Mouse (Mus musculus) naive thymus-derived CD4-positive, alpha-beta T cell, adult 2 months (primary cell): ENCODE data around the gene Clec1a.
A peak's percentile ranks its signal among the peaks of the same experiment; 100 is the strongest.

ENCODE experiments used
- DNase-seq: peaks from one replicate; pipeline ENCODE4 v3.0.0-alpha.2; 2011; ENCODE audit warnings: low read depth

Clec1a gene

GRCm38 (mm10) chr6:129405999-129406398, 45.8 kb downstream of the Clec1a start:
- DNase-seq: no peak

GRCm38 (mm10) chr6:129403391-129403790, 48.4 kb downstream of the Clec1a start:
- no peak for DNase-seq

DNA sequence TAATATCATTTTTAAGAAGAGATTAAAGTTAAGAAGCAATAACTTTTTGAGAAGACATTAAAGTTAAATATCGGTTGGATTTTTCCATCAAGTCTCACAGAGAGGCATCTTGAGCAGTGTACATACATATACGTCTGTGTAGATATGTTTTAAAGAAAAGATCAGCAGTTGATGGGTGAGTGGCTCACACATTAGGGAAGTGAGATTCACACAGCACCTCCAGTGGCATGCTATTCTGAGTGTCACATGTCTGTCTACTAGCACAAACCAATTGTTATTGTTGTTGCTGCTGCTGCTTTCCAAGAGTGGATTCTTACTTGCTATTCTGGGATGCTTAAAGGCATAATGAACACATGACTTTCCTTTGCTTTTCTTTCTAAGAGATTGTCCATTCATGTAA, 49.4 kb downstream of the Clec1a start:
- no peak for DNase-seq

- no peak for DNase-seq
Measured at GRCm38 (mm10) chr6:129399945-129400344, 51.9 kb downstream of the Clec1a start.

DNA sequence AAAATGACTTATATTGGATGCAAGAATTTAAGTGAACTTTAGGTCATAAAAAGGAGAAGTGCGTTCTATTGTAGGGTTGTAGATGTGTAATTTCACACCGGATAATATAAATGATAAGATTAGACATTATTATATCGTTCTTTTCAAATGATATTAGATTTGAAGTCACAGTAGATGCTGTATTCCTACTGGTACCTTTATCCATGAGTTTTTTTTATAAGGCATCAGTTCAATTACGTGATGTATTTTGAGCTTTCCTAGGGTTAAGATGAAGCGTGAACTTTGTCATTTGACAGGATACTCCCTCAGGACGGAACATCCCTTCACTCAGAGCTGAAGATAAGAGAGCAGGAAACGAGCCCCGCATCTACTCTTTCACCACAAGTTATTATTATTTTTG, 54.8 kb downstream of the Clec1a start, which contains the start of gene Clec1b:
Clec1b (plus strand) TSS at position 301 of the 400 bp plus-strand sequence.
- DNase-seq: no peak

- DNase-seq: no peak
Measured at GRCm38 (mm10) chr6:129393732-129394131, 58.1 kb downstream of the Clec1a start.

DNA sequence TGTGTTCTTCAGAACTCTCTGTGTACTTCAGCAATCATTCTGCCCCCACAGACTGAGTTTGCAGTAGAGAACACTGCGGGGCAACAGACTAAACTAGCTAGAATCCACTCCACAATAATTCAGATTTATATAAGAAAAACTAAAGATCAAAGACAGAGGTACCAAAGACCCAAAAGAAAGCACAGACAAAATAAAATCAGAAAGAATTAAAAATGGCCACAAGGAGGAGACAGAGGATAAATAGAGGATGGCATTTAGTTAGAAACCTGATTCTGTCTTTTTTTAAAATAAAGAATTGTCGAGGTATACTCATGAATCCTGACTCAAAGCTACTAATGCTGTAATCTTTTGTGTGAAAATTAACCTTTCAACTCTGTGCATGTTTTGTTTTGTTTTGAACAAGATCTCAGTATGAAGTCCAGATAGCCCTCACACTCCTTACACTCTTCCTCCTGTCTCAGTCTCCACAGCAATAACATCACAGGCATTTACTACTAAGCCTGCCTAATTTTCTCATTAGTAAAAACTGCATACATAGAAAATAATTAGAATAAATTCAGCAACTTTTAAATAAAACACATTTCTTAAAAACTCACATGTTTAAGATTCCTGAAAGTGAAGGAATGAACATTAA, 58.6 kb downstream of the Clec1a start:
- peak; percentile 16 for DNase-seq

DNA sequence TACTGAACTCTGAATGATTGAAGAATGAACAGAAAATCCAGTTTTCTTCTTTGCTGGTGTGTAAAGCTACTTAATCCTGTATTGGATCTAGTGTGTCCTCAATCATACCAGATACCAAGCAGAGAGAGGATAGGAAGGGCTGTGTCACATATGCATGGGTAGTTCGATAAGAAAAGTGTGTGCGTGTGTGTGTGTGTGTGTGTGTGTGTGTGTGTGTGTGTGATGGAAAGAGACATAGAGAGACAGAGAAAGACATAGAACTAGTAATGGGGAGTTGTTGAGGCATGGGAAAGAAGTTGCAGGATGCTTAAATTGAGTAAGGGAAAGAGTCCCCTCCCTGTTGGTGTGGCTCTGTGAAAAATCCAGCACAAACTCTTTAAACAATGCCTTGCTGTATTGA, 66.0 kb downstream of the Clec1a start, which contains the start of gene Clec12b:
Clec12b (minus strand) TSS at position 101 of the 400 bp plus-strand sequence.
- no peak for DNase-seq

GRCm38 (mm10) chr6:129385000-129385399, 66.8 kb downstream of the Clec1a start:
- DNase-seq: no peak

- DNase-seq: no peak
Measured at GRCm38 (mm10) chr6:129383466-129383865, 68.3 kb downstream of the Clec1a start.

GRCm38 (mm10) chr6:129381736-129382135, 70.1 kb downstream of the Clec1a start:
- DNase-seq: no peak

GRCm38 (mm10) chr6:129380454-129380853, 71.3 kb downstream of the Clec1a start:
- no peak for DNase-seq

- no peak for DNase-seq
Measured at GRCm38 (mm10) chr6:129374937-129375471, 76.8 kb downstream of the Clec1a start.
